Mouse (Mus musculus): Measurements from ENCODE around the gene A030003K21Rik.
A peak's percentile ranks its signal among the peaks of the same experiment; 100 is the strongest.
"Not testable (repeated sequence)": the region's sequence is repeated elsewhere in the genome, so short reads cannot be mapped to it uniquely, and the experiment has no call there.

The A030003K21Rik gene

GRCm38 (mm10) chr1:82943295-82943694, at the start of gene A030003K21Rik:
Gene A030003K21Rik (minus strand): TSS chr1:82943388.
- not testable (repeated sequence) for DNase-seq (ENCODE audit: low read depth, low spot score)

DNA sequence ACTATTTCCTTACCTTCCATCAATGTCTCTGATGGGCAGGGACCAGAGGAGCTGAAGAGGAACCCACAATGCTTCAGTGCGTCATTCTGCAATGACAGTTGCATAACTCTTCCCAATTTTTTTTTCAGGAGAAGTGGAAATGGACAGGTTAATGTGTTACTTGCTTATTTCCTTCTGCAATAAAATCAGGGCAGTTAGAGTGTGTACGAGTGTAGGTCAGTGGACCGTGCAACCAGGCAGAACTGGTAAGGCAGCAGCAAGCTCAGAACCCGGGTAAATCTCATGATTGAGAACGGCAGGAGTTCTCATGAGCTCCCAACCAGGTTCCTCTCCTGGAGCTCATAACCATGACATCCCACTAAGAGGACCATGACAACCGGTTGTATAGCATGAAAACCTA, 48.9 kb upstream of the A030003K21Rik start:
- DNase-seq (ENCODE audit: low read depth, low spot score) = no peak

DNA sequence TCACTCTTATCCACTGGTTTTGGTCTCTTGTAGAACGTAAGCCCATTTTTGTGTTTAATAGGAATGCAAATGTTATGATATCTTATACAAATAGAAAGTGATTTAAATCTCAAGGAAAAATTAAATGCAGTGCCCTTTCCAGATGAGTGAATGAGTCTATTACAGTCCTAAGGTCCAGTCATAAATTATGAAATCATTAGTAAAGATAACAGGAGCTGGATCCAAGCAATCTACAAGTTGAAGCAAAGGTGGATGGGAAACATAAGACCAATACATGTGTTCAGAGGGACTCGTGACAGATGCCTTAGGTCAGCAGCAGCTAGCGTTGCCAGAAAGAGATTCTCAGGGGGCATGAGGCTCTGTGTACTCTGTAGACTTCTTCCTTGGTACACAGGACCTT, 48.4 kb upstream of the A030003K21Rik start:
- no peak for DNase-seq (ENCODE audit: low read depth, low spot score)

DNA sequence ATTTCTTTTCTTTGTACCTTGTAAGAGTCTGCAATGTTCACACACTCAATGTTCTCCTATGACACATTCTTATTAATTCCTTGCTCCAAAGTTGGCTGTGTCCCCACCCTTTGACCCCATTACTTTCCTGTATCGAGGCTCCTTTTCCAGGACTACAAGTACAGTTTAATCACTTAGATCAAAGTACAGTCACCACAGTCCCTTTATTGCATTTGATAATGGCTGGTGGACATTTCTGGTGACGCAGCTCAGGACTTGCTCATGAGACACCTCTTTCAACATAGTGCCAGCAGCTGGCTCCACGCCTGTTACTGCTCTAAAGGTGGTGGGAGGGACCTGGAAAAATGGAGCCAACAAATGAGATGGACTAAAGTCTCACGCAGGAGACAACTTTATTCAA, 47.9 kb upstream of the A030003K21Rik start:
- no peak for DNase-seq (ENCODE audit: low read depth, low spot score)

DNA sequence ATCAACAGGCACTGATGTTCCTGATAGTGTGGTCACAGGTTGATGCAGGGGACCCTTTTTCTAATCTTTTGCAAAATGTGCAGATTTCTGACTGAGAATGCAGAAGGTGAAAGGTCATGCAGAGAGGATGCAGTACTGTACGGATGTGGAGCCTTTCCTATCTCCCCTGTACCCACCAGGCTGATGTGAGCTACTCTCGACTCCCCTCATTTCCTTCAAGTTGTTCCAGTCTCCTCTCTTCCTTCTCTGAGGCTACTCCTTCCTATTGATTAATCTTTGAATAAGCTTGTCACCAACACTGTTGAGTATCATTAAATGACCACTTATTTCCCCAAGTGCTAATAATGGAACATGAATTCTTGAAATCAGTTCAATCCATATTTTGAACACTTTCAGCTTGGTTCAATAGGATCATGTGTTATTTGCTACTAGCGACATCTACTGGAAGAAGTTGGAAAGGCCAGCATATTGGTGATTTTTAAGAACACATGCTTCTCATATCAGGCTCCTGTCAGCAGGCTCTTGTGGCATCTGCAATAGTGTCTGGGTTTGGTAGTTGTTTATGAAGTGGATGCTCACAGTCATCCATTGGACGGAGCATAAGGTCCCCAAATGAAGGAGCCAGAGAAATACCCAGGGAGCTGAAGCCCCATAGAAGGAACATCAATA, 44.5 kb upstream of the A030003K21Rik start:
- DNase-seq (ENCODE audit: low read depth, low spot score) = peak; percentile 43

GRCm38 (mm10) chr1:82986738-82987137, 43.5 kb upstream of the A030003K21Rik start:
- DNase-seq (ENCODE audit: low read depth, low spot score) = no peak

DNA sequence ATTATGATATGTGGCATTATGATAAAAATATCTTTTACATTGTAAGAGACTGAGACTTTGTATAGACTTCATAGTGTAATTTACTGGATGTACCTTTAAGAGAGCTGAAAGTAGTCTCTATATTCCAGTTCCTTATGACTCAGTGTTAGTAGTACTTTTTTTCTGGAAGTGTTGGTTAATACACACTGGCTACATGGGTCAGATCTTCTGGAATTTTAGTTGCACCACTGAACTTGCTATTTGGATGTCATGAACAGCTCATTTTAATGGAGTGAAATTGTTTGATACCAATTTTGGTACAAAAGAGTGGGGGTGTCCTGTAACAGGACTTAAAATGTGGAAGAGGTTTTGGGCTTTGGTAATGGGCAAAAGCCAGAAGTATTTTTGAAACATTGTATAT, 34.7 kb upstream of the A030003K21Rik start:
- no peak for DNase-seq (ENCODE audit: low read depth, low spot score)

GRCm38 (mm10) chr1:82975750-82976149, 32.6 kb upstream of the A030003K21Rik start:
- DNase-seq (ENCODE audit: low read depth, low spot score) = no peak

- DNase-seq (ENCODE audit: low read depth, low spot score) = no peak
Measured at GRCm38 (mm10) chr1:82974342-82974741, 31.2 kb upstream of the A030003K21Rik start.

DNA sequence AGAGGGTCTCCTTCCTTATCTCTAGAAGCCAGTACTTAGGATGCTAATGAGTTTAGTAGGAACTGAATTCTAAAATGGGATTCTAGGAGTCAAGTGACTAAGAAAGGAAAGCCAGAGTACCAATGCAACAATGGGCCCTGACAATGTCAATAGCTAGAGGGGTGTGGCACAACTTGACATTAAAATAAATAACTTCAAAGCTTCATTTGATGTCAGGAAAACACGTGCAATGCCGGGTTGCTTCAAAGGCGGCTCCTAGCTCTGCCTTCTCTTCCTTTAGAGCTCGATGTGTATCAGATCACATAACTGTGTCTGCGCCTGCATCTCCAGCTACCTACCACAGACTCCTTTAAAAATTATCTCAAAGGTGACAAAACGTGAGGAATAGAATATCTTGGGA, 30.7 kb upstream of the A030003K21Rik start:
- no peak for DNase-seq (ENCODE audit: low read depth, low spot score)

- DNase-seq (ENCODE audit: low read depth, low spot score) = no peak
Measured at GRCm38 (mm10) chr1:82973244-82973643, 30.1 kb upstream of the A030003K21Rik start.

- no peak for DNase-seq (ENCODE audit: low read depth, low spot score)
Measured at GRCm38 (mm10) chr1:82972046-82972445, 28.9 kb upstream of the A030003K21Rik start.

DNA sequence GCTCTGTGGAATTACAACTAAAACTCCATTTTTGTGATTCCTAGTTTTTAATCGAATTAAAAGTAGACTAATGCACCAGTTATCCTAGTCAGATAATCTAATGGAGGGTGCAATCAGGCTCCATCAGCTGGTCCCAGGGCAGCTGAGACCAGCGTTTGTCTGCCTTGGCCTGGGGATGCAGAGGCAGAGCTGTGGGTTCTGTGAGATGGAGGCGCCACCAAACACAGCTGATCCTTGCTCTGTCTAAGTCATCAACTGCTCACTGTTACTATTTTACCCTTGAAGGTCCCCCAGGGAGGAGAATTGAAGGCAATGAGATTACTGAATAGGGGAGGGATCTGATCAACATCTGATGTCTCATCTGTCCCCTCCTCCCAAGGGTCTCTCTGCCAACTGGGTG, 23.2 kb upstream of the A030003K21Rik start:
- DNase-seq (ENCODE audit: low read depth, low spot score) = no peak

- DNase-seq (ENCODE audit: low read depth, low spot score) = no peak
Measured at GRCm38 (mm10) chr1:82959870-82960385, 16.7 kb upstream of the A030003K21Rik start, which contains the start of gene Gm47955. Gene Gm47955 (plus strand): TSS chr1:82960286.

DNA sequence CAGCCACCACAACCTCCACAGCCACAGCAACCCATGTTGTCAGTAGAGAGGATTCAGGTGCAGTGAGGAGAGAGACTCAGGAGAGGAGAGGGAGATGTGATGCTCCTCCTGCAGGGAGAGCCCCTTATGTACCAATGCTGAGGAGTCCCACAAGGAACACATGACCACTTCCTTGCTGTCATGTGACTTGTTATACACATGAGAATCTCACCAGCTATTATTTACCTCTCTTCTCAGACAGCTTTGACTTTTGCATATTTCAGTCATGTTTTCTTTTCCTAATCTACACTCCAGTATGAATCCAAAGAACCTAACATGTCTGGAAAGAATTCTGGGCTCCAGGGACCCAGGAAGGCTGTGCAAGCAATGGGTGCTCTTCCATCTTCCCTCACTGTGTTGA, 12.7 kb upstream of the A030003K21Rik start, which contains the start of gene Gm7544:
Gm7544 (minus strand) TSS at position 101 of the 400 bp plus-strand sequence.
- DNase-seq (ENCODE audit: low read depth, low spot score) = not testable (repeated sequence)

- no peak for DNase-seq (ENCODE audit: low read depth, low spot score)
Measured at GRCm38 (mm10) chr1:82948601-82949000, 5.4 kb upstream of the A030003K21Rik start.

GRCm38 (mm10) chr1:82946029-82946428, 2.8 kb upstream of the A030003K21Rik start:
- DNase-seq (ENCODE audit: low read depth, low spot score) = not testable (repeated sequence)

GRCm38 (mm10) chr1:82942505-82942904, 683 bp downstream of the A030003K21Rik start:
- not testable (repeated sequence) for DNase-seq (ENCODE audit: low read depth, low spot score)

DNA sequence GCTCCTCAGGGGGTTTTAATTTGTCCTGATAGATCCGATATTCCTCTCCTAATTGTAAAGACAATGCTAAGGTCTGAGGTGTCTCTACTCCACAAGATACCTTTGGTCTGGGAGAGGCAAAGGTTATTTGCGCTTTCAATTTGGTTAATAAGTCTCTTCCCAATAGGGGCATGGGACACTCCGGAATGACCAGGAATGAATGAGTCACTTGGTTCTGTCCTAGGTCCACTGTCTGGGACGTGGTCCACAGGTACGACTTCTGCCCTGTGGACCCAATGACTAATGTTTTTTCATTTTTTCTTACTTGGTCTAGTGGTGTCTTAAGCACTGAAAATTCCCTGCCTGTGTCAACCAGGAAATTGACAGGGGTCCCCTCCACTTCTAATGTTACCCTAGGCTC, 4.5 kb downstream of the A030003K21Rik start:
- no peak for DNase-seq (ENCODE audit: low read depth, low spot score)

- DNase-seq (ENCODE audit: low read depth, low spot score) = not testable (repeated sequence)
Measured at GRCm38 (mm10) chr1:82931326-82931725, 11.9 kb downstream of the A030003K21Rik start, which contains the start of gene Gm6217. Gene Gm6217 (minus strand): TSS chr1:82931399.

GRCm38 (mm10) chr1:82930558-82930957, 12.6 kb downstream of the A030003K21Rik start:
- DNase-seq (ENCODE audit: low read depth, low spot score) = not testable (repeated sequence)

GRCm38 (mm10) chr1:82924650-82925049, 18.5 kb downstream of the A030003K21Rik start, which contains the start of gene A030014E15Rik:
Gene A030014E15Rik (plus strand): TSS chr1:82924917.
- DNase-seq (ENCODE audit: low read depth, low spot score) = no peak

DNA sequence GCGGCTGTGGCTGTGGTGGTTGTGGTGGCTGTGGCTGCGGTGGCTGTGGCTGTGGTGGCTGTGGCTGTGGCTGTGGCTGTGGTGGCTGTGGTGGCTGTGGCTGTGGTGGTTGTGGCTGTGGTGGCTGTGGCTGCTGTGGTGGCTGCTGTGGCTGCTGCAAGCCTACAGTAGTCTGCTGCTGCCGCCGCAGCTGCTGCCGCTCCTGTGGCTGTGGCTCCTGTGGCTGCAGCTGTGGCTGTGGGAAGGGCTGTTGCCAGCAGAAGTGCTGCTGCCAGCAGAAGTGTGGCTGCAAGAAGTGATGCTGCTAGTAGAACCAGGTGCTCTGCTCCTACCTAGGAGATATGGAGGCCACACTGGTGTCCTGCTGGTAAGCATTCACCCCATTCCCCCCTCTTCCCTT, 29.8 kb downstream of the A030003K21Rik start:
- not testable (repeated sequence) for DNase-seq (ENCODE audit: low read depth, low spot score)

All from retina, postnatal 7 days (tissue).